Mouse (Mus musculus) small intestine, adult 2 months (tissue): ENCODE results near the gene Lars2. TPM values are rescaled to one million over a fixed set of nuclear protein-coding genes. Genes with fewer than 3 reads are reported as not detected.
"Not testable (repeated sequence)": the region's sequence is repeated elsewhere in the genome, so short reads cannot be mapped to it uniquely, and the experiment has no call there.

Source experiments
- H3K27ac ChIP-seq: fragments of 200-500 bp; 2 replicates; pipeline ENCODE4 v1.5.1; 2012; ENCODE audit warnings: low read depth, low read length, control low read depth, inconsistent platforms; ENCODE audit not compliant: insufficient read depth
- H3K27me3 ChIP-seq: fragments of 200-500 bp; 2 replicates; pipeline ENCODE4 v1.6.1; 2012; ENCODE audit warnings: mild to moderate bottlenecking, moderate library complexity, low read length, inconsistent platforms; ENCODE audit not compliant: control insufficient read depth, insufficient read depth
- H3K36me3 ChIP-seq: fragments of 200-500 bp; 2 replicates; pipeline ENCODE4 v1.6.1; 2012; ENCODE audit warnings: mild to moderate bottlenecking, low read length, control low read depth, inconsistent platforms; ENCODE audit not compliant: control insufficient read depth, insufficient read depth
- H3K4me1 ChIP-seq: fragments of 200-500 bp; 2 replicates; pipeline ENCODE4 v1.6.1; 2012; ENCODE audit warnings: low read length, inconsistent platforms, mixed read lengths; ENCODE audit not compliant: control insufficient read depth, insufficient read depth, insufficient read length
- H3K4me3 ChIP-seq: fragments of 200-500 bp; 2 replicates; pipeline ENCODE4 v1.5.1; 2012; ENCODE audit warnings: low read depth, mild to moderate bottlenecking, control low read depth, inconsistent platforms, low read length, moderate library complexity
- CTCF ChIP-seq: fragments of 200-500 bp; IDR thresholded peaks from 2 replicates; pipeline ENCODE4 v1.5.1; 2012; ENCODE audit warnings: low read depth, mild to moderate bottlenecking, control low read depth, inconsistent platforms, low read length, moderate library complexity, mixed read lengths; ENCODE audit not compliant: insufficient replicate concordance, insufficient read length; ENCODE audit errors: extremely low read depth
- POLR2A ChIP-seq: fragments of 200-500 bp; IDR thresholded peaks from 2 replicates; pipeline ENCODE4 v1.6.1; 2012; ENCODE audit warnings: low read depth, mild to moderate bottlenecking, control low read depth, inconsistent platforms, low read length, moderate library complexity
- WGBS: fragments of 180-500 bp; shearing (Covaris S2); methylation state at CpG from one replicate; pipeline ENCODE4 v1.1.7; 2018; 5-methylcytosine and 5-hydroxymethylcytosine counted together
- polyA plus RNA-seq: library from polyadenylated mRNA; depleted of rRNA; stranded (reverse); fragments of >200 nt; gene quantifications from 2 replicates; pipeline ENCODE4 v1.2.3, GENCODE M21; 2012; rRNA removed

The Lars2 gene
- polyA plus RNA-seq: 217 and 259 TPM in 2 replicates

- Histone ChIP-seq H3K4me3 (peak within 1 kb of the TSS; percentile 91), H3K36me3 (no peaks in the 10 kb centered on the region), H3K27me3 (no peaks in the 10 kb centered on the region), H3K4me1 (peaks cover 2% of the 10 kb centered on the region; the same call in 1 of the 2 replicates), H3K27ac (peak within 1 kb of the TSS; percentile 42; the same call in 1 of the 2 replicates)
- no peak for TF ChIP-seq CTCF
- TF ChIP-seq POLR2A: no peak; the same call in 1 of the 2 replicates
- under 1% methylated on average over 35 of the region's 35 CpGs for WGBS
Measured at GRCm38 (mm10) chr9:123366708-123367385, at the start of gene Lars2. TSS of gene Lars2 (plus strand) at chr9:123366927.

GRCm38 (mm10) chr9:123326106-123326505 lies 40.6 kb upstream of the Lars2 start:
- no peaks in the 10 kb centered on the region for H3K4me1 ChIP-seq
- H3K4me3 ChIP-seq: no peak overlapping the region
- H3K27ac ChIP-seq: no peak overlapping the region
- no peaks in the 10 kb centered on the region for H3K36me3 ChIP-seq
- no peaks in the 10 kb centered on the region for H3K27me3 ChIP-seq
- no peak for TF ChIP-seq CTCF
- no peak for TF ChIP-seq POLR2A

- 78% methylated on average over 3 of the region's 3 CpGs for WGBS
- Histone ChIP-seq H3K36me3 (no peaks in the 10 kb centered on the region), H3K27me3 (no peaks in the 10 kb centered on the region), H3K27ac (no peak overlapping the region), H3K4me1 (no peaks in the 10 kb centered on the region), H3K4me3 (no peak overlapping the region)
- TF ChIP-seq CTCF (no peak), POLR2A (no peak)
Measured at GRCm38 (mm10) chr9:123328336-123328735, 38.4 kb upstream of the Lars2 start.

GRCm38 (mm10) chr9:123329831-123330230 lies 36.9 kb upstream of the Lars2 start:
- Histone ChIP-seq H3K27ac (no peak overlapping the region), H3K27me3 (no peaks in the 10 kb centered on the region), H3K36me3 (no peaks in the 10 kb centered on the region), H3K4me3 (no peak overlapping the region), H3K4me1 (no peaks in the 10 kb centered on the region)
- no peak for TF ChIP-seq CTCF
- WGBS: 93% methylated on average over 7 of the region's 7 CpGs

- not testable (repeated sequence) for H3K36me3 ChIP-seq, H3K27me3 ChIP-seq, H3K4me1 ChIP-seq, H3K4me3 ChIP-seq, H3K27ac ChIP-seq
- 64% methylated on average over 1 of the region's 1 CpGs for WGBS
Measured at GRCm38 (mm10) chr9:123330271-123330670, 36.5 kb upstream of the Lars2 start.

GRCm38 (mm10) chr9:123333479-123333878 lies 33.2 kb upstream of the Lars2 start:
- no peak overlapping the region for H3K4me3 ChIP-seq
- no peak for TF ChIP-seq CTCF
- no peak for TF ChIP-seq POLR2A
- 85% methylated on average over 2 of the region's 2 CpGs for WGBS
- no peaks in the 10 kb centered on the region for H3K36me3 ChIP-seq
- no peak overlapping the region for H3K27ac ChIP-seq
- no peaks in the 10 kb centered on the region for H3K4me1 ChIP-seq
- no peaks in the 10 kb centered on the region for H3K27me3 ChIP-seq

- 58% methylated on average over 5 of the region's 5 CpGs for WGBS
- H3K4me3 ChIP-seq: no peak overlapping the region
- no peaks in the 10 kb centered on the region for H3K4me1 ChIP-seq
- H3K27ac ChIP-seq: no peak overlapping the region
- TF ChIP-seq CTCF (no peak), POLR2A (no peak)
- H3K36me3 ChIP-seq: no peaks in the 10 kb centered on the region
- no peaks in the 10 kb centered on the region for H3K27me3 ChIP-seq
Measured at GRCm38 (mm10) chr9:123335044-123335670, 31.6 kb upstream of the Lars2 start.
